Mouse (Mus musculus) thymus, adult 2 months (tissue): ENCODE data around the gene Gpr152. TPM values are rescaled to one million over a fixed set of nuclear protein-coding genes. Genes with fewer than 3 reads are reported as not detected.
A peak's percentile ranks its signal among the peaks of the same experiment; 100 is the strongest.

Source experiments
- DNase-seq: peaks from one replicate; pipeline ENCODE4 v3.0.0; 2021
- H3K27ac ChIP-seq: fragments of 200-500 bp; 2 replicates; pipeline ENCODE4 v1.5.1; 2012; ENCODE audit warnings: low read length, control low read depth; ENCODE audit not compliant: control insufficient read depth, insufficient read depth
- H3K27me3 ChIP-seq: fragments of 200-500 bp; 2 replicates; pipeline ENCODE4 v1.6.1; 2012; ENCODE audit warnings: mild to moderate bottlenecking, low read length, moderate library complexity, mixed read lengths; ENCODE audit not compliant: control insufficient read depth, insufficient read depth
- H3K36me3 ChIP-seq: fragments of 200-500 bp; 2 replicates; pipeline ENCODE4 v1.6.1; 2012; ENCODE audit warnings: mild to moderate bottlenecking, low read length, moderate library complexity; ENCODE audit not compliant: control insufficient read depth, insufficient read depth
- H3K4me1 ChIP-seq: fragments of 200-500 bp; replicated peaks from 2 replicates; pipeline ENCODE4 v1.6.1; 2012; ENCODE audit warnings: low read length; ENCODE audit not compliant: control insufficient read depth, insufficient read depth
- H3K4me3 ChIP-seq: fragments of 200-500 bp; 2 replicates; pipeline ENCODE4 v1.5.1; 2012; ENCODE audit warnings: mild to moderate bottlenecking, low read length, control low read depth, moderate library complexity; ENCODE audit not compliant: control insufficient read depth, insufficient read depth
- CTCF ChIP-seq: fragments of 200-500 bp; IDR thresholded peaks from 2 replicates; pipeline ENCODE4 v1.5.1; 2012; ENCODE audit warnings: mild to moderate bottlenecking, control low read depth, low read length, moderate library complexity, borderline replicate concordance; ENCODE audit not compliant: control insufficient read depth, poor library complexity, insufficient read depth; ENCODE audit errors: extremely low read depth
- POLR2A ChIP-seq: fragments of 200-500 bp; IDR thresholded peaks from 2 replicates; pipeline ENCODE4 v1.6.1; 2012; ENCODE audit warnings: mild to moderate bottlenecking, low read length, control low read depth, moderate library complexity; ENCODE audit not compliant: control insufficient read depth, poor library complexity, insufficient read depth; ENCODE audit errors: extremely low read depth
- WGBS: fragments of 180-500 bp; shearing (Covaris S2); methylation state at CpG from one replicate; pipeline ENCODE4 v1.1.7; 2018; 5-methylcytosine and 5-hydroxymethylcytosine counted together
- polyA plus RNA-seq: library from polyadenylated mRNA; depleted of rRNA; stranded (reverse); fragments of >200 nt; gene quantifications from 2 replicates; pipeline ENCODE4 v1.2.3, GENCODE M21; 2012

Gpr152 gene
- polyA plus RNA-seq, 1 experiment: 0.20 TPM

DNA sequence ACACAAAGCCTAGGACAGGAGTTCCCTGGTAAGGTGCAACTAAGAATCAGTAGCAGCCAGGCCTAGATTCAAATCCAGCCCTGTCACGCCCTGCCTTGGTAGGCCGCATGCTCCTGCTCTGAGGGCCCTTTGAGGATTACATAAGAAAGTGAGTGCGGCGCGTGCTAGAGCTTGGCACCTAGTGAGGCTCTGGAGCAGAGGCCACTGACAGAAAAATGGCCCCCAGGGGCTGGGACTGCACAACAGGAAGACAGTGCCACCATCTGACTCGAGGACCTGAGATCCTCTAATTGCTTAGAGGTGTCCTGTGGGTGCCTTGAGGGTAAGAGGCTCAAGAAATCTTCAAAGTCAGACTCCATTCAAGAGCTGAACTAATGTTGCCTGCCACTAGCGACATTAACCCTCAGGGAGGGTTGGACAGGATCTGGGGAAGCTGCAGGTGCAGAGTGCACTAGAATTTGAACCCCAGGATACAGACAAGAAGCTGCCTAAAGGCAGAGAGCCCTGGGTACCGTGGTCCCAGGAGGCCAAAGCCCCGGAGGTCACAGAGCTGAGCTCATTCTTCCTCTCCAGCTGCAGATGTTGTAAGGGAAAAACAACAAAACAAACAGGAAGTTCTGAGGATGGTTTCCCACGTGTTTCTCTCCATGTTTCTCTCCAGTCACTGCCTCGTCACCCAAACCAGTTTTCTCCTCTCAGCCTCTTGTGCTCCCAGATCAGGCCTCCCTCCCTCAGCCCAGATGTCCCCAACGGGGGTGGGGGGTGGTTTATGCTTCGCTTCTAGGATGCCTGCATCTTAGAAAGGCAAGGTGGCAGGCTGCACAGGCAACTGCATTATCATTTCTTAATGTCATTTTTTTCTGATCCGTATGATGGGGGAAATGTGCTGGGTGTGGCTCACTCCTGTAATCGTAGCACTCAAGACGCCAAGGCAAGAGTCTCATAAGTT is 5.2 kb downstream of the Gpr152 start:
- H3K4me1 ChIP-seq: peaks cover 49% of the 10 kb centered on the region
- WGBS: 53% methylated on average over 16 of the region's 16 CpGs
- peak overlapping the region; percentile 79 for H3K27ac ChIP-seq

DNA sequence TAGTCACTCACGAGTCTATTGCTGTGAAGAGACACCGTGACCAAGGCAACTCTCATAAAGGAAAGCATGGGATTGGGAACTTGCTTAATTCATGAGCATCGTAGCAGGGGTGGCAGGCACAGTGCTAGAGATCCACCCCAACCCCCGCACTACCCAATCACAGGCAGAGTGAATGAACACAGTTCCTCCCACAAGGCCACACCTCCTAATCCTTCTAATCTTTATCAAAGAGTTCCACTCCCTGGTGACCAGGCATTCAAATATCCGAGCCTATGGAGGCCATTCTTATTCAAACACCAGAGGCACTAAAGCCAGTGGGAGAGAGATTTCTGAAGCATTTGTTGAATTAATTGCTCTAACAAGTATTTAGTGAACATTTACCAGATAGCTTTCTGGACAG is 6.3 kb downstream of the Gpr152 start:
- Histone ChIP-seq H3K27me3 (no peaks in the 10 kb centered on the region), H3K4me3 (no peak overlapping the region), H3K27ac (no peak overlapping the region), H3K4me1 (peaks cover 48% of the 10 kb centered on the region), H3K36me3 (peaks cover 6% of the 10 kb centered on the region; the same call in 1 of the 2 replicates)
- no peak for TF ChIP-seq POLR2A
- no peak for TF ChIP-seq CTCF
- WGBS: 96% methylated on average over 5 of the region's 5 CpGs
- no peak for DNase-seq

More for the DNA sequence above, 5.2 kb downstream of the Gpr152 start:
- TF ChIP-seq POLR2A: no peak
- no peak for TF ChIP-seq CTCF
- Histone ChIP-seq H3K27me3 (no peaks in the 10 kb centered on the region), H3K36me3 (no peaks in the 10 kb centered on the region), H3K4me3 (no peak overlapping the region)
- peak; percentile 35 for DNase-seq

DNA sequence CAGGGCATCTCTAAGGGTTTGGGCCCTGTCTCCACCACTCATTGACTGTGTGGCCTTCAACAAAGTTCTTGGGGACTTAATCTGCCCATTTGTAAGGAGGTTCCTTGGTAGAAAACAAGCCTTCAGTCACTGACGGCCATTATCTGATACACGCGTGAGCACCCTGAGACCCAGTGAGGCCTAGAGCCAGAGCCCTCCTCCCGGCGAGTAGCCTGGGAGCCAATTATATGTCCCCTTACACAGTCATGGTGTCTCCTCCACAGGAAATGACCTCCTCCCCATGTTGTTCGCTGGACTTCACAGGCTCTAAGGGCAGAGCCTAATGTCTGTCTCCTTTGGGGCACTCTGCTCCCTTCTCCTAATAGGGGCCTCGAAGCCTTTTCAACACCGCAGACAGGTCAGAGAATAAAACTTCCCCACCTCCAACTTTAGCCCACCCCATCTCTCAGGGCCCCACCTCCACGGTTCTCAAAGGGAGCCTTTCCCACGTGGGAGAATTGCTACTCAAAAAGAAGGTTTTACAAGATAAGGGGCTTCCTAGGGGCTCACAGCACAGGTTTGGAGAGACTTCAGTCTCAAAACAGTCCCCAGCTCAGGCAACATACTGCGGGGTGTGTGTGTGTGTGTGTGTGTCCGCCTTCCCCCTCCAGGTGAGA is 6.9 kb downstream of the Gpr152 start:
- Histone ChIP-seq H3K36me3 (peaks cover 6% of the 10 kb centered on the region; the same call in 1 of the 2 replicates), H3K27ac (no peak overlapping the region), H3K27me3 (no peaks in the 10 kb centered on the region), H3K4me3 (no peak overlapping the region), H3K4me1 (peaks cover 48% of the 10 kb centered on the region)
- DNase-seq: no peak
- TF ChIP-seq CTCF: no peak
- no peak for TF ChIP-seq POLR2A
- 88% methylated on average over 12 of the region's 12 CpGs for WGBS

DNA sequence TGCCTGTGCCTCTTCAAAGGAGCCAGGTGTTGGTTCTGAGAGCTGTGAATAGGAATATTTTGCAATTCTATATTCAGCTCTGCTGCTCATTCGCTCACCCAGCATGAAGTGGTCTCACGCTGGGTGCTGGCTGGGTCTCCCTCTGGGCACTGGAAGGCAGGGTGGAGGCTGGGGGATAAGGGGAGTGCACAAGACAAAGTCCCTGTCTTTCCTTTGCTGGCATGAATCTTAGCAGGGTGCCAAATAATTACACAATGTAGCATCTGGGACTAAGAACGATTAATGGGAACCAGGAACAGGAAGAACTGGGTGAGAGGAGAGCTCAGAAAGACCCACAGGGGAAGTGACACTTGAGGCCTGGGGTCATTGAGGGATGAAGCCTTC is 7.4 kb downstream of the Gpr152 start:
- Histone ChIP-seq H3K4me3 (no peak overlapping the region), H3K27ac (no peak overlapping the region; the same call in 1 of the 2 replicates), H3K36me3 (peaks cover 6% of the 10 kb centered on the region; the same call in 1 of the 2 replicates), H3K27me3 (no peaks in the 10 kb centered on the region), H3K4me1 (peaks cover 48% of the 10 kb centered on the region)
- no peak for TF ChIP-seq CTCF
- DNase-seq: no peak
- WGBS: 64% methylated on average over 3 of the region's 3 CpGs

DNA sequence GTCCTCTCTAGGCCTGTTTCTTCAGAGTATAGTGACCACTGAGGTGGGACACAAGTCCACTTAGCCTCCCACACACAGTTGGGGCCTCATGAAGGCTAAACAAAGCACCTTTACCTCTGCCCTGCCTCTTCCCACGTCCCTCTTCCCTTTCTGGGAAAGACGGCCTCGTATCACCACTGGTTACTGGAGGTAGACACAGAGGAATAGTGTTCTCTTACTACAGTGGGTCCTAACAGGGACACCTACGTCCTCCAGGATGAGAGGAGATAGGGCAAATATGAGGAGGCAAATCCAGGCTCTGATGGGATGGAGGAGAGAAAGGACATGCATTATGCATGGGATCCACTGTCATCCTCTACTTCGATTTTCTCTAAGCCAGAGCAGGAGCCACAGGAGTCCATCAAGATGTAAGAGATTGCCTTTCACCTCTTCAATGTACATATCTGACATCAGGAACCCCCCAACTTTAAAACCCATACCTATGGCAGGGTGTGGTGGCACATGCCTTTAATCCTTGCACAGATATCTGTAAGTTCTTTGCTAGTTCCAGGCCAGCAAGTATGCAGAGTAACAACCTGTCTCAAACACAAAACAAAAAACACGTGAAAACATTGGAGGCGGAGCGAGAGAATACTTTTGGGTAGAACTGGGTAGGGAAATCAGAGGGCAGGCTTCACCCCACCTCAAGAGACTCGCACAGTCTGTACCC is 8.3 kb downstream of the Gpr152 start:
- H3K4me1 ChIP-seq: peaks cover 53% of the 10 kb centered on the region
- H3K4me3 ChIP-seq: peak overlapping the region; percentile 76
- no peak for DNase-seq
- TF ChIP-seq POLR2A (no peak), CTCF (no peak)
- no peak overlapping the region for H3K27ac ChIP-seq
- 42% methylated on average over 9 of the region's 9 CpGs for WGBS
- H3K27me3 ChIP-seq: no peaks in the 10 kb centered on the region
- peaks cover 6% of the 10 kb centered on the region; the same call in 1 of the 2 replicates for H3K36me3 ChIP-seq

DNA sequence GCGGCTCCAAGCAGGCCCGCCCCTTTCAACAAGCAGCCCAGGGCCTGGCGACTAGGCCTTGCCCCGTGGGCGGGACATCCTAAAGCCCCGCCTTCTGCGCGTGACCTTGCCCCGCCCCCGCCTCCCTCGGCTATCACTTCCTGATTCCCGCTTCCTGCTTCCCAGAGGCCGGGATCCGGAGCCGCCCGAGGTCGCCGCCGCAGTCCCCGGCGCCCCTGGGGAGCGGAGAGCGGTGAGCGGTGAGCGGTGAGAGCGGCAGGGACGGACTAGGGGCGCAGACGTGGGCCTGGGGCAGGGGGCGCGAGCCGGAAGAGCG is 8.9 kb downstream of the Gpr152 start, which contains the start of gene Coro1b:
Gene Coro1b, plus strand, starts transcription at position 129 of the 316 bp plus-strand sequence.
- Histone ChIP-seq H3K4me3 (peak within 1 kb of the TSS; percentile 76), H3K27me3 (no peaks in the 10 kb centered on the region), H3K36me3 (peaks cover 9% of the 10 kb centered on the region; the same call in 1 of the 2 replicates), H3K27ac (peak within 1 kb of the TSS; percentile 67; the same call in 1 of the 2 replicates), H3K4me1 (peaks cover 59% of the 10 kb centered on the region)
- DNase-seq: peak; percentile 97
- WGBS: 1% methylated on average over 32 of the region's 33 CpGs
- TF ChIP-seq POLR2A (peak; percentile 90), CTCF (0 out of 2 replicates have a peak, but pooled peaks have one; percentile 30)
